Mouse (Mus musculus) gastrocnemius, postnatal 4 days (tissue): ENCODE results near the gene Flvcr2. TPM values are rescaled to one million over a fixed set of nuclear protein-coding genes. Genes with fewer than 3 reads are reported as not detected.

ENCODE experiments used
- DNase-seq, 2 experiments: peaks; one replicate each; pipeline ENCODE4 v3.0.0; 2021 to 2022; ENCODE audit warnings: low spot score in 2 of 2, mixed read lengths in 2 of 2
- total RNA-seq, 2 experiments: library from RNA; stranded (reverse); gene quantifications; 2 replicates each; pipeline ENCODE4 v1.2.3; 2021

Gene Flvcr2
- total RNA-seq, 2 experiments from 2014 or later, result 3.5 to 3.9 TPM

- peak; percentile 55 to 64 for DNase-seq
These were observed 17.1 kb upstream of the Flvcr2 start for GRCm38 (mm10) chr12:85729022-85729944.

- no peak for DNase-seq
These were observed 16.4 kb upstream of the Flvcr2 start for GRCm38 (mm10) chr12:85729945-85730290.

GRCm38 (mm10) chr12:85736203-85736602 lies 10.1 kb upstream of the Flvcr2 start:
- no peak for DNase-seq

GRCm38 (mm10) chr12:85736960-85737359 lies 9.4 kb upstream of the Flvcr2 start:
- no peak for DNase-seq

- no peak for DNase-seq
These were observed 419 bp downstream of the Flvcr2 start for GRCm38 (mm10) chr12:85746696-85747219.

- no peak for DNase-seq
These were observed 1.0 kb downstream of the Flvcr2 start for GRCm38 (mm10) chr12:85747343-85747742.

GRCm38 (mm10) chr12:85749861-85750260 lies 3.5 kb downstream of the Flvcr2 start:
- DNase-seq, result no peak

- DNase-seq, result no peak
These were observed 5.8 kb downstream of the Flvcr2 start for GRCm38 (mm10) chr12:85752116-85752515.

GRCm38 (mm10) chr12:85753223-85753622 lies 6.9 kb downstream of the Flvcr2 start:
- no peak for DNase-seq

- DNase-seq, result no peak
These were observed 8.4 kb downstream of the Flvcr2 start for GRCm38 (mm10) chr12:85754611-85755265.

GRCm38 (mm10) chr12:85756455-85756854 lies 10.1 kb downstream of the Flvcr2 start:
- no peak for DNase-seq

- DNase-seq, result no peak
These were observed 10.7 kb downstream of the Flvcr2 start for GRCm38 (mm10) chr12:85757074-85757473.

- no peak for DNase-seq
These were observed 12.4 kb downstream of the Flvcr2 start for GRCm38 (mm10) chr12:85758741-85759140.

GRCm38 (mm10) chr12:85761471-85761870 lies 15.1 kb downstream of the Flvcr2 start:
- no peak for DNase-seq

GRCm38 (mm10) chr12:85764686-85765085 lies 18.3 kb downstream of the Flvcr2 start:
- DNase-seq, result no peak

- DNase-seq, result no peak
These were observed 19.9 kb downstream of the Flvcr2 start for GRCm38 (mm10) chr12:85766287-85766686.

- DNase-seq, result no peak
These were observed 21.4 kb downstream of the Flvcr2 start for GRCm38 (mm10) chr12:85767750-85768149.

- DNase-seq, result peak in 1 of 2 experiments; percentile 27
These were observed 25.0 kb downstream of the Flvcr2 start for GRCm38 (mm10) chr12:85771356-85771755.

- DNase-seq, result no peak
These were observed 32.6 kb downstream of the Flvcr2 start for GRCm38 (mm10) chr12:85778962-85779361.

GRCm38 (mm10) chr12:85779707-85780106 lies 33.4 kb downstream of the Flvcr2 start:
- DNase-seq, result no peak

- DNase-seq, result no peak
These were observed 35.3 kb downstream of the Flvcr2 start for GRCm38 (mm10) chr12:85781606-85782005.
